Mouse (Mus musculus) spleen, postnatal 10 days (tissue): Measurements from ENCODE around the gene H2-T23.

Experiments
- DNase-seq, 2 experiments: peaks; one replicate each; pipeline ENCODE4 v3.0.0; 2021 to 2022; ENCODE audit warnings: low spot score in 2 of 2

The H2-T23 gene

DNA sequence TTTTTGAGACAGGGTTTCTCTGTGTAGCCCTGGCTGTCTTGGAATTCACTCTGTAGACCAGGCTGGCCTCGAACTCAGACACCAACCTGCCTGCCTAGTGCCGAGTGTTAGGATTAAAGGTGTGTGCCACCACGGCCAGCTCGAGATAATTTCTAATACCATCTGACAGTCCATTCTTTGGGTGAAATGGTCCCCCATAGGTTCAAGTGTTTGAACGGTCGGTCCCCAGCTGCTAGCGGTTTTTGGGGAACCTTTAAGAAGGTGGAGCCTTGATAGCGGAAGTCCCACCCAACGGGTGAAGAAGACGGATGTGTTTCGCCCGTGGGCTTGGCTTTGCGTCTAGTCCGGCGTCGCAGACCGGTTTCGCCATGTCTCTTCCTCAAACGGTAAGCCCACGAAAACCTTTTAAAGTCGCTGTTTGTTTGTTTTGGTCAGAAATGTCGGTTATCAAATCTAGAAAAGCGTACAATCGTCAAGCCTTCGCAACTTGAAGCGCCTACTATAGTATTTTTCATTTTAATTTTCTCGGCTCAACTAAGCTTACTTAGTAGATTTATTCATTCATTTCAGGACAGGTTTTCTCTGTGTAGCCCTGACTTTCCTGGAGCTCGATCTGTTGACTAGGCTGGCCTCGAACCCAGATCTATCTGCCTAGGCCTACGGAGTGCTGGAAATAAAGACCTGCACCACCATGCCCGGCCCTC is 38.3 kb downstream of the H2-T23 start:
- DNase-seq: peak; percentile 69 to 84

DNA sequence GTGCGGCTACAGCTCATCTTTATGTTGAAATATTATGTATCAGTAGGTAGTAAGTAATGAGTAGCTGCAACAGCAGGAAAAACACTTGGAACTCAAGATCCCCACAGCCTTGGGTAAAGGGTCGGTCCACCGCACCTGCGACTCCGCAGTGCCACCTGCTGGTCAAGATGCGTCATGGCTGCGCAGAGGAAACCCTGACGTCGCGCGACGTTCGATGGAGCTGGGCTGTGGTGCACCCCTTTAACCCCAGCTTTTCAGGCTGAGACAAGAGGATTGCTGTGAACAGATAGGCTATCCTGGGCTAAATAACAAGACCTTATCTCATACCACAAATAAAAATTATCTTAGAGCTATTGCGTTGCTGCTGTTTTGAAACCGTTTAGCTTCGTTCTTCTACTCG is 39.0 kb downstream of the H2-T23 start:
- DNase-seq: peak; percentile 83 to 88

- DNase-seq: no peak
Observed at GRCm38 (mm10) chr17:35991781-35992180, 40.9 kb downstream of the H2-T23 start.

DNA sequence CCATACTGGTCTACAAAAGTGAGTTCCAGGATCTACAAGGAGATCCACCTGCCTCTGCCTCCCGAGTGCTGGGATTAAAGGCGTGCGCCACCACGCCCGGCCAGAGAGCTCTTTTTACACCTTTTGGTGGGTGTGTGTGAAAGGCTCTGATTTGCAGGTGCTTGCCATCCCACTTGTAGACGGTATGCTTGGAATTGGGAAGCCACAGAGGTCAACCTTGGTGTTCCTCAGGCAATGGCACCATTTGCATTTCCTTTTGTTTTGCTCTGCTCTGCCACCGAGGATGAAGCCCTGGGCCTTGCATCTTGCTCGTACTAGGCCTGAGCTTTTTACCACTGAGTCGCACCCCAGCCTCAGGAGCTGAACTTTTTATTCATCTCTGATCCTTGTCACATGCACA is 50.9 kb downstream of the H2-T23 start:
- no peak for DNase-seq

- DNase-seq: peak in 1 of 2 experiments; percentile 44
Observed at GRCm38 (mm10) chr17:35980363-35980754, 52.3 kb downstream of the H2-T23 start.
